Mouse (Mus musculus) thymus, postnatal 4 days (tissue): ENCODE measurements around the gene Srp14.
A peak's percentile ranks its signal among the peaks of the same experiment; 100 is the strongest.

ENCODE experiments used
- DNase-seq: peaks from one replicate; pipeline ENCODE4 v3.0.0; 2021

Srp14 gene

GRCm38 (mm10) chr2:118490241-118491091, 11.0 kb upstream of the Srp14 start:
- DNase-seq = peak; percentile 62

- DNase-seq = peak; percentile 86
Observed at GRCm38 (mm10) chr2:118487806-118488205, 8.3 kb upstream of the Srp14 start.

- peak; percentile 96 for DNase-seq
Observed at GRCm38 (mm10) chr2:118486933-118487332, 7.4 kb upstream of the Srp14 start.

- no peak for DNase-seq
Observed at GRCm38 (mm10) chr2:118485415-118485814, 5.9 kb upstream of the Srp14 start.

- DNase-seq = no peak
Observed at GRCm38 (mm10) chr2:118484386-118484898, 4.9 kb upstream of the Srp14 start.

GRCm38 (mm10) chr2:118483032-118483431, 3.5 kb upstream of the Srp14 start:
- DNase-seq = peak; percentile 58

- DNase-seq = no peak
Observed at GRCm38 (mm10) chr2:118480886-118481285, 1.4 kb upstream of the Srp14 start.

- DNase-seq = no peak
Observed at GRCm38 (mm10) chr2:118478833-118479549, 520 bp downstream of the Srp14 start.

GRCm38 (mm10) chr2:118468354-118468753, 11.2 kb downstream of the Srp14 start:
- DNase-seq = no peak

GRCm38 (mm10) chr2:118466601-118467000, 12.9 kb downstream of the Srp14 start:
- DNase-seq = peak; percentile 46

GRCm38 (mm10) chr2:118465894-118466293, 13.6 kb downstream of the Srp14 start:
- DNase-seq = no peak

GRCm38 (mm10) chr2:118464450-118464849, 15.1 kb downstream of the Srp14 start:
- DNase-seq = no peak

- no peak for DNase-seq
Observed at GRCm38 (mm10) chr2:118463480-118463879, 16.0 kb downstream of the Srp14 start.

- DNase-seq = no peak
Observed at GRCm38 (mm10) chr2:118461480-118462165, 17.9 kb downstream of the Srp14 start.

GRCm38 (mm10) chr2:118457463-118458261, 21.8 kb downstream of the Srp14 start:
- no peak for DNase-seq

GRCm38 (mm10) chr2:118457029-118457428, 22.5 kb downstream of the Srp14 start:
- no peak for DNase-seq

GRCm38 (mm10) chr2:118451056-118451455, 28.5 kb downstream of the Srp14 start:
- no peak for DNase-seq

- no peak for DNase-seq
Observed at GRCm38 (mm10) chr2:118448181-118448580, 31.3 kb downstream of the Srp14 start.

- DNase-seq = no peak
Observed at GRCm38 (mm10) chr2:118445696-118446674, 33.5 kb downstream of the Srp14 start.

GRCm38 (mm10) chr2:118442723-118443122, 36.8 kb downstream of the Srp14 start:
- DNase-seq = no peak

GRCm38 (mm10) chr2:118442172-118442571, 37.3 kb downstream of the Srp14 start:
- no peak for DNase-seq
